Mouse (Mus musculus): ENCODE measurements around the gene Appl1.

DNA sequence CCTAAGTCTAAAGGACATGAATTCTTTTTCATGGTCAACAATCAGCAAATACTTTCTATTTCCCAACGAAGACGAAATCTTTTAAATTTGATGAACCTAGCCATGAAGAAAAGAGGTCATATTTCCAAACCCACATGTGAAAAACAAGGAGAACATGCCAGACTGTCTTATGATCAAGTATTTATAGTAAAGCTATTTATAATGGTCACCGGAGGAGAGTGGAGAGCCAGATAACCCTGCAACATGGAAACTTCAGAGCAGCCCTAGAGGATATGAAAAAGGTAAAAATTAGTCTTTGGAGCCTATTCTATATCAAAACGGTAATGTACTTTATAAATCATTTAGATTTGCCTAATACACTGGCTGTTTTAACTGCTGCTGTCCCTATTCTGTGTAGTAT is 76.6 kb downstream of the Appl1 start, which contains the start of gene Asb14:
- TF ChIP-seq CTCF (IDR thresholded peaks at IDR 0.05 in 2 of 3, conservative IDR thresholded peaks at IDR 0.05 in 1 of 3; ENCODE audit: control insufficient read depth in 1 of 3, insufficient read depth in 1 of 3, low read depth in 2 of 3, low read length in 3 of 3, poor library complexity in 1 of 3, severe bottlenecking in 1 of 3) (no peak), ELF1 (IDR thresholded peaks at IDR 0.05; ENCODE audit: low read depth, low read length) (no peak), ZKSCAN1 (IDR thresholded peaks at IDR 0.05; ENCODE audit: low read depth, low read length) (no peak), ETS1 (IDR thresholded peaks at IDR 0.05; ENCODE audit: low read depth, low read length) (no peak), USF1 (IDR thresholded peaks at IDR 0.05; ENCODE audit: low read depth, low read length) (no peak), SMC3 (IDR thresholded peaks at IDR 0.05; ENCODE audit: low read depth, low read length) (no peak), ZMIZ1 (IDR thresholded peaks at IDR 0.05; ENCODE audit: low read depth, low read length) (no peak), HCFC1 (IDR thresholded peaks at IDR 0.05; ENCODE audit: low read depth, low read length) (no peak), MAFK (IDR thresholded peaks at IDR 0.05; ENCODE audit: borderline replicate concordance, low read depth, low read length) (no peak)

Data from MEL (cell line).